Mouse (Mus musculus): ENCODE results near the gene Mylk.

GRCm38 (mm10) chr16:34867217-34867616 is 122.2 kb downstream of the Mylk start:
- TF ChIP-seq JUN (IDR thresholded peaks at IDR 0.05; ENCODE audit: insufficient read depth, low read depth, low read length) = no peak
- TF ChIP-seq E2F4 (IDR thresholded peaks at IDR 0.05; ENCODE audit: insufficient replicate concordance, low read depth, low read length) = no peak
- TF ChIP-seq MYC (IDR thresholded peaks at IDR 0.05; ENCODE audit: low read depth, low read length) = no peak

Data from CH12.LX (cell line).